Mouse (Mus musculus) lung, embryonic 14.5 days (tissue): ENCODE data around the gene Cox6b2. TPM values are rescaled to one million over a fixed set of nuclear protein-coding genes. Genes with fewer than 3 reads are reported as not detected.

Experiments
- ATAC-seq: fragments of 200-750 bp; cut with Nextera tagmentation; 2 replicates; pipeline ENCODE4 v1.8.0; 2017; ENCODE audit warnings: mild to moderate bottlenecking, moderate TSS enrichment, moderate library complexity; ENCODE audit not compliant: insufficient read depth
- DNase-seq: peaks from one replicate; pipeline ENCODE4 v3.0.0-alpha.2; 2015
- H3K27ac ChIP-seq: fragments of 300-500 bp; sonication (generic); 2 replicates; pipeline ENCODE4 v1.5.1; 2014; ENCODE audit warnings: low read depth, mild to moderate bottlenecking, moderate library complexity
- H3K27me3 ChIP-seq: fragments of 300-500 bp; sonication (generic); 2 replicates; pipeline ENCODE4 v1.6.1; 2014; ENCODE audit warnings: low read length, control low read depth; ENCODE audit not compliant: insufficient read depth
- H3K36me3 ChIP-seq: fragments of 300-500 bp; sonication (generic); 2 replicates; pipeline ENCODE4 v1.6.1; 2014; ENCODE audit warnings: control low read depth; ENCODE audit not compliant: insufficient read depth
- H3K4me1 ChIP-seq: fragments of 300-500 bp; sonication (generic); 2 replicates; pipeline ENCODE4 v1.6.1; 2014; ENCODE audit warnings: antibody characterized with exemption, control low read depth; ENCODE audit not compliant: insufficient read depth
- H3K4me2 ChIP-seq: fragments of 300-500 bp; sonication (generic); 2 replicates; pipeline ENCODE4 v1.6.1; 2014; ENCODE audit warnings: mild to moderate bottlenecking
- H3K4me3 ChIP-seq: fragments of 300-500 bp; sonication (generic); 2 replicates; pipeline ENCODE4 v1.5.1; 2014; ENCODE audit warnings: low read depth, low read length
- H3K9ac ChIP-seq: fragments of 300-500 bp; sonication (generic); 2 replicates; pipeline ENCODE4 v1.6.1; 2014
- H3K9me3 ChIP-seq: fragments of 300-500 bp; sonication (generic); 2 replicates; pipeline ENCODE4 v1.6.1; 2016; ENCODE audit warnings: low read depth, low read length, control low read depth
- CTCF ChIP-seq: IDR thresholded peaks from 2 replicates; pipeline ENCODE4 v1.5.1; 2016; ENCODE audit warnings: antibody characterized with exemption, low read depth
- WGBS: fragments of 180-500 bp; shearing (Covaris S2); extraction: QIAGEN DNeasy Blood & Tissue Kit; methylation state at CpG from one replicate; pipeline ENCODE4 v1.1.7; 2014; 5-methylcytosine and 5-hydroxymethylcytosine counted together
- polyA plus RNA-seq: library from polyadenylated mRNA; unstranded; fragments of >200 nt; fragmentation: Nextera tagmentation; extraction: Ambion mirVana; gene quantifications from 2 replicates; pipeline ENCODE4 v1.2.1, GENCODE M21; 2014

Cox6b2 gene
- polyA plus RNA-seq, 1 experiment from 2014 or later, result 37.3 TPM

DNA sequence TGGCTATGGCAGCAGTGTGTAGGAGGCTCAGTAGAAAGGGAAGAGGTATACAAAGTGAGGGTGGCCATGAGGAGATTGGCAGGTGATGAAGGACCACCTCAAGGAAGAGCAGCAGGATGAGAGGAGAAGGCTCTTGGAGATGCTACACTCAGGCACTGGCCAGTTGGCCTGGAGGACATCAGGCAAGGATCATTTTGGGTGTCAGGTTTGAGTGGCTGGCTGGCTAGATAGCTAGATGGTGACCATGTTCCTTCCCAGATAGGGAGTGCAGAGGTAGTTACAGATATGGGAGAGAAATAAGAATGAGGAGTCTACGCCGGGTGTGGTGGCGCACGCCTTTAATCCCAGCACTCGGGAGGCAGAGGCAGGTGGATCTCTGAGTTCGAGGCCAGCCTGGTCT lies 8.0 kb downstream of the Cox6b2 start:
- H3K27ac ChIP-seq, result no peak overlapping the region
- H3K27me3 ChIP-seq, result no peaks in the 10 kb centered on the region
- DNase-seq (no peak), ATAC-seq (no peak)
- 96% methylated on average over 6 of the region's 6 CpGs for WGBS
- H3K4me3 ChIP-seq, result no peak overlapping the region
- peaks cover 39% of the 10 kb centered on the region for H3K36me3 ChIP-seq
- H3K4me1 ChIP-seq, result no peaks in the 10 kb centered on the region
- no peak overlapping the region for H3K4me2 ChIP-seq
- H3K9ac ChIP-seq, result no peak overlapping the region
- no peaks in the 10 kb centered on the region for H3K9me3 ChIP-seq
- no peak for TF ChIP-seq CTCF

DNA sequence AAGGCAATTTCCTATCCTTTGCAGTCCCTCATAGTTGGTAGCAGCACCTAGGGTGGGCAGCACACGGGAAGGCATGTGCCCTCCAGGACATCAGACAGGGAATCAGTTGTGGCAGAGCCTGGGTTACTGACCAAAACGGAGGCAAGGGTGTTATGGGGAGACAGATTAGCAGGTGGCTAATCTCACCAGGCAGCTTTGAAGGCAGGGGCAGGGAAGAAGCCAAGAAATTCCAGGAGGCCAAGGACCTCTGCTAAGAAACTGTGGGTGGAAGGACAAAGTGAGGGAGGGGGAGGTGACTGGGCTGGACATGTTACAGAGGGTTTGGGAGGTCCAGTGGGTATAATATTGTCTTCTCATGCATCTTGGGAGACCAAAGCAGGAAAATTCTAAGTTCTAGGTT lies 9.5 kb downstream of the Cox6b2 start:
- Histone ChIP-seq H3K36me3 (peaks cover 39% of the 10 kb centered on the region), H3K9ac (no peak overlapping the region), H3K27ac (no peak overlapping the region), H3K9me3 (no peaks in the 10 kb centered on the region), H3K4me3 (no peak overlapping the region), H3K4me1 (peaks cover 5% of the 10 kb centered on the region; the same call in 1 of the 2 replicates), H3K4me2 (peak overlapping the region; percentile 21; the same call in 1 of the 2 replicates), H3K27me3 (no peaks in the 10 kb centered on the region)
- TF ChIP-seq CTCF, result no peak
- 53% methylated on average over 2 of the region's 2 CpGs for WGBS
- ATAC-seq (no peak), DNase-seq (peak; percentile 47)

GRCm38 (mm10) chr7:4742482-4742819 lies 10.4 kb downstream of the Cox6b2 start:
- Histone ChIP-seq H3K4me3 (no peak overlapping the region), H3K4me2 (peak overlapping the region; percentile 86), H3K9ac (peak overlapping the region; percentile 15; the same call in 1 of the 2 replicates), H3K27me3 (no peaks in the 10 kb centered on the region), H3K36me3 (peaks cover 39% of the 10 kb centered on the region), H3K4me1 (peaks cover 5% of the 10 kb centered on the region; the same call in 1 of the 2 replicates), H3K9me3 (no peaks in the 10 kb centered on the region), H3K27ac (no peak overlapping the region)
- no peak for TF ChIP-seq CTCF
- ATAC-seq (no peak), DNase-seq (no peak)
- WGBS, result 62% methylated on average over 6 of the region's 6 CpGs

GRCm38 (mm10) chr7:4741672-4742481 lies 11.0 kb downstream of the Cox6b2 start:
- peak overlapping the region; percentile 86 for H3K4me2 ChIP-seq
- H3K4me3 ChIP-seq, result peak overlapping the region; percentile 54
- no peak for TF ChIP-seq CTCF
- no peaks in the 10 kb centered on the region for H3K27me3 ChIP-seq
- ATAC-seq, result no peak
- H3K27ac ChIP-seq, result peak overlapping the region; percentile 66; the same call in 1 of the 2 replicates
- H3K4me1 ChIP-seq, result peaks cover 5% of the 10 kb centered on the region; the same call in 1 of the 2 replicates
- 72% methylated on average over 21 of the region's 21 CpGs for WGBS
- peak overlapping the region; percentile 15; the same call in 1 of the 2 replicates for H3K9ac ChIP-seq
- no peaks in the 10 kb centered on the region for H3K9me3 ChIP-seq
- no peak for DNase-seq
- H3K36me3 ChIP-seq, result peaks cover 36% of the 10 kb centered on the region

DNA sequence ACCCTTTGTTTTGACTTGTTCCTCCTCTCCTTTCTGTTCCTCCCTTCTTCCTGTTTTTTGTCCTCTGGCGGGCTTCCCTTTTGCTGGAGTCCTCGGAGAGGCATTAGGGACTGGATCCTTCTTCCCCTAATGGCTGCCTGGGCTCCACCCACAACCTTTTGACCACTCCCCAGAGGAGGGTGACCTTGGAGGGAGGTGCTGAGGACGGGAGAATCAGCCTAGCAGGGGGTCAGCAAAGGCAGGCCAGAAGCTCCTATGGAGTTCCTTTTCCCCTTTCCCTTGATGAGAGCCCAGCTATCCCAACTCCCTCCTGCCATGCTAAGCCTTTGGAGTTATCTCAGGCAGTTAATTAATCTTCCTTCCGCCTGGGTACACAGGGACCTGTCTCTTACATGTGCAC lies 11.7 kb downstream of the Cox6b2 start:
- WGBS, result 7% methylated on average over 4 of the region's 4 CpGs
- Histone ChIP-seq H3K4me2 (peak overlapping the region; percentile 86), H3K36me3 (peaks cover 28% of the 10 kb centered on the region), H3K9me3 (no peaks in the 10 kb centered on the region), H3K4me1 (peaks cover 5% of the 10 kb centered on the region; the same call in 1 of the 2 replicates), H3K27ac (peak overlapping the region; percentile 66), H3K9ac (peak overlapping the region; percentile 59), H3K4me3 (peak overlapping the region; percentile 54), H3K27me3 (no peaks in the 10 kb centered on the region)
- TF ChIP-seq CTCF, result no peak
- DNase-seq (peak; percentile 64), ATAC-seq (no peak)

DNA sequence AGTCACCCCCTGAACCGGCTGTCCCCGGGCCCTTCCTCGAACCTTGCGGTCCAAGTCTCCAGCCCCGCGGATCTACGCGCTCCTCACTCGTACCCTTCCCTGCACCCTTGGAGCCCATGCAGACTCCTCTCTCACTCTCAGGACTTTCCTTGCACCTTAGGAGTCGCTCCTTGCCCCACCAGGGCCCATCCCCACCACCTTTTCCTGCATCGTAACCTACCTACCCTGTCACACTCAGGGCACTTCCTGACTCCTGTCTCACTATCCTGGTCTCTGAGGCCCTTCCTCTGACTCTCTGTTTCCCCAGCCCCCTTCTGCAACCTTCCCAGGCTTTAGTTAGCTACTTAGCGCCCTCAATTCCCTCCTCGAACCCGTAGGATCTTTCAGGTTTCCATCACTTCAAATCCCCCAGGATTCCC lies 12.6 kb downstream of the Cox6b2 start:
- H3K27ac ChIP-seq, result peak overlapping the region; percentile 66
- WGBS, result 0% methylated on average over 14 of the region's 14 CpGs
- TF ChIP-seq CTCF, result no peak
- H3K9me3 ChIP-seq, result no peaks in the 10 kb centered on the region
- ATAC-seq, result peak; percentile 36
- H3K36me3 ChIP-seq, result peaks cover 24% of the 10 kb centered on the region
- DNase-seq, result peak; percentile 29
- peak overlapping the region; percentile 86 for H3K4me2 ChIP-seq
- H3K27me3 ChIP-seq, result no peaks in the 10 kb centered on the region
- peak overlapping the region; percentile 54 for H3K4me3 ChIP-seq
- H3K9ac ChIP-seq, result peak overlapping the region; percentile 59
- peaks cover 5% of the 10 kb centered on the region; the same call in 1 of the 2 replicates for H3K4me1 ChIP-seq

GRCm38 (mm10) chr7:4739544-4740275 lies 13.2 kb downstream of the Cox6b2 start, which contains the start of gene Kmt5c:
Kmt5c (plus strand) TSS chr7:4740115.
- no peaks in the 10 kb centered on the region for H3K9me3 ChIP-seq
- peak within 1 kb of the TSS; percentile 86 for H3K4me2 ChIP-seq
- H3K9ac ChIP-seq, result peak within 1 kb of the TSS; percentile 59
- peaks cover 22% of the 10 kb centered on the region for H3K36me3 ChIP-seq
- ATAC-seq, result peak; percentile 97
- peak; percentile 46 for TF ChIP-seq CTCF
- peak within 1 kb of the TSS; percentile 66 for H3K27ac ChIP-seq
- peaks cover 5% of the 10 kb centered on the region; the same call in 1 of the 2 replicates for H3K4me1 ChIP-seq
- H3K27me3 ChIP-seq, result no peaks in the 10 kb centered on the region
- peak; percentile 100 for DNase-seq
- H3K4me3 ChIP-seq, result peak within 1 kb of the TSS; percentile 54
- WGBS, result under 1% methylated on average over 42 of the region's 44 CpGs
